In genomic region chr12:91326104-91326503, GRCm38 (mm10) we compare ENCODE assay signal across 10 mouse cellular contexts. TPM values are rescaled to one million over a fixed set of nuclear protein-coding genes. Genes with fewer than 3 reads are reported as not detected.
DNase-seq lines count a peak whose midpoint lies in the region; ATAC-seq and TF ChIP-seq lines count a peak whose summit lies in the region.
"Had no signal": no experiment of that assay in that cellular context is flagged by ENCODE, and none has a peak within 500 bp of the region (broad histone marks: within the 10 kb centered on the region; RNA-seq: fewer than 3 reads in every experiment).

No protein-coding gene starts in this region.

- peak; percentile 85 for TF ChIP-seq CTCF in layer of hippocampus, adult 2 months (conservative IDR thresholded peaks at IDR 0.05)

- no peaks in the 10 kb centered on the region for H3K27me3 ChIP-seq in forebrain, embryonic 12.5 days
- H3K27me3 ChIP-seq in midbrain, embryonic 10.5 days (ENCODE audit: low read depth, poor library complexity, severe bottlenecking) = no peaks in the 10 kb centered on the region
- H3K27me3 ChIP-seq: heart, embryonic 13.5 days had no signal

- H3K4me3 ChIP-seq in forebrain, embryonic 12.5 days (replicated peaks) = no peak overlapping the region
- no peak overlapping the region for H3K4me3 ChIP-seq in layer of hippocampus, adult 2 months
- H3K4me3 ChIP-seq in midbrain, embryonic 10.5 days = no peak overlapping the region
- H3K4me3 ChIP-seq: heart, embryonic 13.5 days; myocyte had no signal

- 45% methylated on average over 6 of the region's 6 CpGs for WGBS in forebrain, embryonic 12.5 days
- 58% methylated on average over 6 of the region's 6 CpGs for WGBS in midbrain, embryonic 10.5 days

- H3K9me3 ChIP-seq in forebrain, embryonic 12.5 days = no peaks in the 10 kb centered on the region
- H3K9me3 ChIP-seq in midbrain, embryonic 10.5 days (replicated peaks) = no peaks in the 10 kb centered on the region
- H3K9me3 ChIP-seq: heart, embryonic 13.5 days had no signal

- no peak overlapping the region for H3K27ac ChIP-seq in forebrain, embryonic 12.5 days
- no peak overlapping the region for H3K27ac ChIP-seq in layer of hippocampus, adult 2 months
- H3K27ac ChIP-seq in midbrain, embryonic 10.5 days (replicated peaks) = no peak overlapping the region
- H3K27ac ChIP-seq: heart, embryonic 13.5 days had no signal

- peaks cover 4% of the 10 kb centered on the region; the same call in 1 of the 2 replicates for H3K36me3 ChIP-seq in forebrain, embryonic 12.5 days (replicated peaks)
- 0 out of 2 replicates have a peak, but pooled peaks cover 3% of the 10 kb centered on the region for H3K36me3 ChIP-seq in midbrain, embryonic 10.5 days

- H3K9ac ChIP-seq in forebrain, embryonic 12.5 days = no peak overlapping the region
- H3K9ac ChIP-seq: heart, embryonic 13.5 days had no signal

- no peaks in the 10 kb centered on the region for H3K4me1 ChIP-seq in forebrain, embryonic 12.5 days
- no peaks in the 10 kb centered on the region for H3K4me1 ChIP-seq in midbrain, embryonic 10.5 days
- H3K4me1 ChIP-seq: heart, embryonic 13.5 days had no signal

- H3K4me2 ChIP-seq in forebrain, embryonic 12.5 days = no peak overlapping the region
- H3K4me2 ChIP-seq: heart, embryonic 13.5 days had no signal

- DNase-seq in frontal cortex, postnatal 14 days (ENCODE audit: low spot score in 2 of 2) = no peak
- peak; percentile 24 for DNase-seq in urinary bladder, postnatal 25 days (ENCODE audit: low spot score)
- DNase-seq in urinary bladder, adult 18-20 months (ENCODE audit: low spot score in 2 of 2) = no peak
- DNase-seq in layer of hippocampus, adult 2 months (ENCODE audit: low spot score in 2 of 2) = peak; percentile 24 to 56
- peak; percentile 15 for DNase-seq in midbrain, embryonic 10.5 days (ENCODE audit: low spot score)

- ATAC-seq in frontal cortex, adult (ENCODE audit: low TSS enrichment) = peak; percentile 47; the same call in 1 of the 2 replicates
- ATAC-seq in forebrain, embryonic 12.5 days (ENCODE audit: low FRiP score) = peak; percentile 86; the same call in 1 of the 2 replicates
- no peak for ATAC-seq in monocyte, adult 5-6 weeks (replicated peaks; ENCODE audit: insufficient number of reproducible peaks, low FRiP score, low TSS enrichment, poor library complexity, severe bottlenecking)

RNA-seq across cellular contexts. Expression of gene Cep128, which starts 58.1 kb away (rescaled TPM):
- polyA plus RNA-seq in forebrain, embryonic 12.5 days (2016; fragmentation: Nextera tagmentation; extraction: Ambion mirVana) = 11.1 and 12.0 TPM in 2 replicates
- total RNA-seq in layer of hippocampus, adult 2 months (2021) = 1 to 10 TPM; 8.4 to 9.3 TPM
- polyA plus RNA-seq in midbrain, embryonic 10.5 days (2016; fragmentation: Nextera tagmentation; extraction: Ambion mirVana) = 8.6 and 9.7 TPM in 2 replicates
- 12.1 to 28.5 TPM (median 14.0 TPM) in 3 replicates for total RNA-seq in monocyte, adult 5-6 weeks (2017)

RNA-seq across cellular contexts. Expression of gene Tshr, which starts 58.3 kb away (rescaled TPM):
- polyA plus RNA-seq in forebrain, embryonic 12.5 days (2016; fragmentation: Nextera tagmentation; extraction: Ambion mirVana) = 0.92 and 1.2 TPM in 2 replicates
- total RNA-seq in layer of hippocampus, adult 2 months (2021) = under 1 TPM; 0.23 to 0.37 TPM
- polyA plus RNA-seq in midbrain, embryonic 10.5 days (2016; fragmentation: Nextera tagmentation; extraction: Ambion mirVana) = 0.05 and 0.21 TPM in 2 replicates
- total RNA-seq in monocyte, adult 5-6 weeks (2017) = not detected in 3 replicates
- polyA plus RNA-seq: myocyte had no signal

Comparison
In these comparisons a context has a peak if more than half of its experiments do, and no peak if none do; other contexts are left out.
1. DNase-seq: peak in urinary bladder, postnatal 25 days (single experiment), layer of hippocampus, adult 2 months (2 of 2) and midbrain, embryonic 10.5 days (single experiment); none in frontal cortex, postnatal 14 days (0 of 2) and urinary bladder, adult 18-20 months (0 of 2).